Mouse (Mus musculus) v-Abl transformed pro-B cells (cell line): ENCODE results near the gene E330021D16Rik.

ENCODE experiments used
- in situ Hi-C, 2 experiments: fragments of 400-800 bp; cut with MboI; formaldehyde crosslinking; loops; one replicate each; pipeline ENCODE4 v1.15.1; 2025; ENCODE audit not compliant: unreplicated experiment in 2 of 2

E330021D16Rik gene

GRCm38 (mm10) chr6:136415133-136415775 is at the start of gene E330021D16Rik:
TSS of gene E330021D16Rik (minus strand) at chr6:136415569.
- in situ Hi-C loops: no loop called here

- in situ Hi-C loops: loop anchor here (5.0 to 25.0 kb wide), 5 partner anchors 38 to 1253 kb away; partner anchors contain the start of genes Arhgdib (in 2 of the 2), H2afj (in 1 of the 2) and Hist4h4 (in 1 of the 2)
These were observed 49.7 kb upstream of the E330021D16Rik start for GRCm38 (mm10) chr6:136465021-136465420.

GRCm38 (mm10) chr6:136464121-136464621 is 48.8 kb upstream of the E330021D16Rik start:
- in situ Hi-C loops: loop anchor here (5.0 to 25.0 kb wide), 4 partner anchors 42 to 1252 kb away; partner anchors contain the start of genes Arhgdib (in 2 of the 2), H2afj (in 1 of the 2) and Hist4h4 (in 1 of the 2)

- in situ Hi-C loops: loop anchor here (5.0 to 25.0 kb wide), 4 partner anchors 41 to 1251 kb away; partner anchors contain the start of genes Arhgdib (in 2 of the 2), H2afj (in 1 of the 2) and Hist4h4 (in 1 of the 2)
These were observed 48.1 kb upstream of the E330021D16Rik start for GRCm38 (mm10) chr6:136463491-136463890.

GRCm38 (mm10) chr6:136459156-136459555 is 43.8 kb upstream of the E330021D16Rik start:
- in situ Hi-C loops: loop anchor here (25.0 kb wide), 2 partner anchors 478 to 1247 kb away; partner anchors contain the start of gene Arhgdib (in 2 of the 2)

- in situ Hi-C loops: loop anchor here (25.0 kb wide), 2 partner anchors 481 to 1244 kb away; partner anchors contain the start of gene Arhgdib (in 2 of the 2)
These were observed 40.9 kb upstream of the E330021D16Rik start for GRCm38 (mm10) chr6:136456302-136456701.

- in situ Hi-C loops: loop anchor here (25.0 kb wide), 2 partner anchors 482 to 1243 kb away; partner anchors contain the start of gene Arhgdib (in 2 of the 2)
These were observed 40.3 kb upstream of the E330021D16Rik start for GRCm38 (mm10) chr6:136455696-136456095.

GRCm38 (mm10) chr6:136452623-136453022 is 37.3 kb upstream of the E330021D16Rik start:
- in situ Hi-C loops: loop anchor here (25.0 kb wide), 2 partner anchors 485 to 1240 kb away; partner anchors contain the start of gene Arhgdib (in 2 of the 2)

GRCm38 (mm10) chr6:136450863-136451262 is 35.5 kb upstream of the E330021D16Rik start:
- in situ Hi-C loops: loop anchor here (25.0 kb wide), 2 partner anchors 486 to 1239 kb away; partner anchors contain the start of gene Arhgdib (in 2 of the 2)

- in situ Hi-C loops: loop anchor here (25.0 kb wide), 3 partner anchors 487 to 1287 kb away; partner anchors contain the start of genes Arhgdib (in 2 of the 2) and Strap (in 1 of the 2)
These were observed 34.6 kb upstream of the E330021D16Rik start for GRCm38 (mm10) chr6:136449930-136450329.

GRCm38 (mm10) chr6:136449270-136449692 is 33.9 kb upstream of the E330021D16Rik start:
- in situ Hi-C loops: loop anchor here in 1 of 2 experiments (25.0 kb wide), 1 partner anchor 1288 kb away; the partner anchor contains the start of gene Strap

- in situ Hi-C loops: loop anchor here in 1 of 2 experiments (25.0 kb wide), 1 partner anchor 1298 kb away; the partner anchor contains the start of gene Strap
These were observed 23.8 kb upstream of the E330021D16Rik start for GRCm38 (mm10) chr6:136439205-136439604.

GRCm38 (mm10) chr6:136436151-136436550 is 20.8 kb upstream of the E330021D16Rik start:
- in situ Hi-C loops: loop anchor here in 1 of 2 experiments (25.0 kb wide), 1 partner anchor 1301 kb away; the partner anchor contains the start of gene Strap

GRCm38 (mm10) chr6:136433573-136433972 is 18.2 kb upstream of the E330021D16Rik start:
- in situ Hi-C loops: loop anchor here in 1 of 2 experiments (25.0 kb wide), 1 partner anchor 1304 kb away; the partner anchor contains the start of gene Strap

GRCm38 (mm10) chr6:136431896-136432248 is 16.5 kb upstream of the E330021D16Rik start:
- in situ Hi-C loops: loop anchor here in 1 of 2 experiments (25.0 kb wide), 1 partner anchor 1305 kb away; the partner anchor contains the start of gene Strap

GRCm38 (mm10) chr6:136431169-136431895 is 16.0 kb upstream of the E330021D16Rik start:
- in situ Hi-C loops: loop anchor here in 1 of 2 experiments (25.0 kb wide), 1 partner anchor 1306 kb away; the partner anchor contains the start of gene Strap

GRCm38 (mm10) chr6:136429441-136429840 is 14.1 kb upstream of the E330021D16Rik start:
- in situ Hi-C loops: loop anchor here (5.0 to 25.0 kb wide), 4 partner anchors 38 to 1308 kb away; partner anchors contain the start of gene Strap (in 1 of the 2)

GRCm38 (mm10) chr6:136428412-136428811 is 13.0 kb upstream of the E330021D16Rik start:
- in situ Hi-C loops: loop anchor here (5.0 to 25.0 kb wide), 4 partner anchors 39 to 1309 kb away; partner anchors contain the start of gene Strap (in 1 of the 2)

GRCm38 (mm10) chr6:136427240-136427639 is 11.9 kb upstream of the E330021D16Rik start:
- in situ Hi-C loops: loop anchor here (5.0 to 25.0 kb wide), 4 partner anchors 40 to 1310 kb away; partner anchors contain the start of gene Strap (in 1 of the 2)
